Mouse (Mus musculus) heart, adult 8-10 months (tissue): ENCODE measurements around the gene Dcaf4. TPM values are rescaled to one million over a fixed set of nuclear protein-coding genes. Genes with fewer than 3 reads are reported as not detected.

ENCODE experiments used
- DNase-seq: peaks from one replicate; pipeline ENCODE4 v3.0.0; 2022; ENCODE audit warnings: low spot score
- total RNA-seq, 4 experiments: library from RNA; stranded (reverse); gene quantifications; 2 replicates each; pipeline ENCODE4 v1.2.4; 2022

The Dcaf4 gene
- total RNA-seq, result 10 to 100 TPM; 12.8 to 16.3 (median 14.9) TPM

GRCm38 (mm10) chr12:83520311-83520890 is at the start of gene Dcaf4:
Gene Dcaf4, plus strand, starts transcription at chr12:83520466.
- peak; percentile 97 for DNase-seq

GRCm38 (mm10) chr12:83471760-83472159 is 48.5 kb upstream of the Dcaf4 start:
- DNase-seq, result no peak

DNA sequence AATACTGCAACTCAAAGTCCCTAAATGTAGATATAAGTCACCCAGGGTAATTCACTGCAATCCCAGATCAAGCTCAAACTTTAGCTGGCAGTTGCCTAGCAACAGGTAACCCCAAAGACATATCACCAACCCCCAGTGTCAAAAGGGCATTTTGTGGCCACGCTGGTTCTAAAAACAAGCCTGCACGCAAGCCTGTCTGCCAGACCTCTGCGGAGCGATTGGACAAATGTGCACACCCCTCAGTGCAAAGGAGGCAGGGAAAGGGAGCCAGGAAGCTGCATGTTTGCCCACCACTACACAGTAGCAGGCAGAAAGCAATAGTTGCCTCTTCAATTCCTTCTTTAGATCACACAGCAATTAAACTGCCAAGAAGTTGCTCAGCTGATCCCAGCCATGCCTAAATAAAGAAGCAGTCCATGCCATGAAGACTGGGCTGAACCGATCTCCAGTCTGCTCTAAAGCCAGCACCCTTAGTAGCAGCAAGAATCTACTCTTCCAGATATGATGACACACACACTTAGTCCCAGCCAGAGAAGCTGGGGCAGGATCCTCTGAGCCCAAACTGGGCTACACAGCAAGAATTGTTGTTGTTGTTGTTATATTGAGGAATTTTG is 46.2 kb upstream of the Dcaf4 start:
- DNase-seq, result no peak

DNA sequence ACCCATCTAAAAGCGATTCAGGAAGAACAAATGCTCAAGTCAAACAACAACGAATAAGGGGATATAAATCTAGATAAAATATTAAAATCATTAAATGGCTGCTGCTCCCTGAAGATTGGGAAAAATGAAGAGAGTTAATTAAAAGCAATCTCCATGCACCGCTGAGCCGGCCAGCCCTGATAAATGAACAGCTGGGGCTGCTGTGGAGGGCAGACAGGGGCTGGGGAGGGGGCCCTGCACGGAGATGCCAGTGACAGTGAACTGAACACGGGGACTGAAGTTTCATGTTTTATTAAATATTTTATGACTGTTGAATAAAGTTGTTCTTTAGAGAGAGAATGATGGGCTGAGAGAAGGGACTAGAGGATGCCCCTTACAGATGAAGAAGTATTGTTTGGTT is 44.8 kb upstream of the Dcaf4 start:
- DNase-seq, result no peak

DNA sequence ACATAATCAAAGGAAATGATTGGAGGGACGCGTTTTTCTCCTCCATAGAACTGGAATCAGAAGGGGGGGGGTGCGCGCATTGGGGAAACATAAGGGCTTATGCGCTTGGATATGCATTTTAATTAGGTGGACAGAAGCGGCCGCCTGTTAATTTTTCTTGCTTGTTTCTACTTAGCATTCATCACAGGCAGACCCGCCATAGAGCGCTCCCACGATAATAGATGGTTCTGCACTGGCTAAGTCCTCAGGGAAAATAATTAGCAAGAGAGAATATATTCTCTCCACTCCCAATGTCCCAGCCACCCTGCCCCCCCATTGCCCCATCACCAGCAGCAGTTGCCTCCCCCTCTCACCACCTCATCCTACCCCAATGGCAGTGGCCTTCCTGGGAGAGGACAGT is 44.0 kb upstream of the Dcaf4 start:
- DNase-seq, result no peak

DNA sequence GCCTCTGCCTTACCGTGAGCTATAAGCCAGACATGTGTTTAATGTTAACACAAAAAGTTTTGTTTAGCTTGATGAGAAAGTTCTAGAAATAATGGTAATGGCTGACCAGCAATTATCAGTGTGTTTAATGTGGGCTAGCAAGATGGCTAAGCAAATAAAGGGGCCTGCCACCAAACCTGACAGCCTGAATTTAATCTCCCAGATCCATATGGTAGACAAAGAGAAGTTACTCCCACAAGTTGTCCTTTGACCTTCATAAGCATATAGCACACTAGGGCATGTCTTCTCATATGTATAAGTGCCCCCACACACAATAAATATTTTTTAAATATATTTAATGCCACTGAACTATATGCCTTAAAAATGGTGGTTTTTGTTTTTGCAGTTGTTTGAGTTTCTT is 41.1 kb upstream of the Dcaf4 start:
- no peak for DNase-seq

DNA sequence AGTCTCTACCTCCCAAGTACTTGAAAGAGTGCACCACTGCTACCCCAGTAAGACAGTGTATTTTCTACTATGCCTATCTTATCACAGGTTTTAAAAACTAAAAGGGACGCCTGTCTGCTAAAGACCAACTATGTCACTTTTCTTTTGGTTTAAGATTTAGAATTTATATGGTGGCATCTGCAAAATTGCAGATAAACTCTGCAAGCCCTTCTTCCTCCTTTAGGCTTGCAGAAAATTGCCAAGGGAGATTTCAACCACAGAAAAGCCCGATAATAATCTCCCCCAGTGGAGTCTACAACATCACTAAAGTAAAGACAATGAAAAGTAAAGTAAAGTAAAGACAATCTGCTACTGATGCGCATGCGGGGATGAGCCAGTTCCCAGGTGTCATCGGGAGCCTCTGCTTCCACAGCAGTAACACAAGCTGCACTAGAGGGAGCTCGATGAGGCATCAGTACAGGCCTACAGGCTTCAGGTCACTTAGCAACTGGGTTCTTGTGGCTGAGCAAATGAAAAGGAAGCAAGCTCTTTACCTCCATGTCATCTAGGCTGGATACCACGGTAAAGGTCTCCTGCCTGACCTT is 40.4 kb upstream of the Dcaf4 start:
- DNase-seq, result no peak

DNA sequence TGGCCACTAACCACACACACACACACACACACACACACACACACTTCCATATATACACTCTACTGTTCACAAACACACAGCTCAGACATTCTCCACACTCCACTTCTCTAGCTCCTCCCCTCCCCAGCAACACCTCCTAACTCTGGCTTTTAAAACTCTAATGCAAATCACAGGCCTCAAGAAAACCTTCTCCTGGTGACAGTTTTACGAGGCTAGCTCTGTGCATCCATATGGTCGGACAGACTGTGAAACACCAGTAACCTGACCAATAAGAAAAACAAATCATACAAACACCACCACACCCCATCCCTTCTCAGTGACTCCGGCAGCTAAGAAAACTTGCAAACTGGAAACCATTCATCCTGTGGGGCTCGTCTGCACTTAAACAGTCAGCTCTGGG is 38.8 kb upstream of the Dcaf4 start:
- DNase-seq, result no peak

DNA sequence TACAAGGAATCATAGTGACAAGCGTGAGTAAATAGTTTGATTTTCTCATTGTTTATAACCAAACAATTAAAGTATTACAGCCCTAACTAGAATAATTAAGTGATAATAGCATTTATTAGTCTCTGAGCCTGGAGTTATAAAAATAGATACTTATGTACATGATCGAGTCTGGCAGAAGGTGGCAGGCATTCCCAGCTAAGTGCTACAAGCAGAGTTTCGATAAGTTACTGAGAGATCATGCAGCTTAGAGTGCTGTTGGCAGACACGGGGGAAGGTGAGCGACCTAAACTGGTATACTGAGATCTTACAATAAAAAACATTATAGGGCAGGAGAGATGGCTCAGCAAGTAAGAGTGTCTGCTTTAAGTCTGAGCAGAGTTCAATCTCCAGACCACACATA is 36.6 kb upstream of the Dcaf4 start:
- DNase-seq, result no peak

DNA sequence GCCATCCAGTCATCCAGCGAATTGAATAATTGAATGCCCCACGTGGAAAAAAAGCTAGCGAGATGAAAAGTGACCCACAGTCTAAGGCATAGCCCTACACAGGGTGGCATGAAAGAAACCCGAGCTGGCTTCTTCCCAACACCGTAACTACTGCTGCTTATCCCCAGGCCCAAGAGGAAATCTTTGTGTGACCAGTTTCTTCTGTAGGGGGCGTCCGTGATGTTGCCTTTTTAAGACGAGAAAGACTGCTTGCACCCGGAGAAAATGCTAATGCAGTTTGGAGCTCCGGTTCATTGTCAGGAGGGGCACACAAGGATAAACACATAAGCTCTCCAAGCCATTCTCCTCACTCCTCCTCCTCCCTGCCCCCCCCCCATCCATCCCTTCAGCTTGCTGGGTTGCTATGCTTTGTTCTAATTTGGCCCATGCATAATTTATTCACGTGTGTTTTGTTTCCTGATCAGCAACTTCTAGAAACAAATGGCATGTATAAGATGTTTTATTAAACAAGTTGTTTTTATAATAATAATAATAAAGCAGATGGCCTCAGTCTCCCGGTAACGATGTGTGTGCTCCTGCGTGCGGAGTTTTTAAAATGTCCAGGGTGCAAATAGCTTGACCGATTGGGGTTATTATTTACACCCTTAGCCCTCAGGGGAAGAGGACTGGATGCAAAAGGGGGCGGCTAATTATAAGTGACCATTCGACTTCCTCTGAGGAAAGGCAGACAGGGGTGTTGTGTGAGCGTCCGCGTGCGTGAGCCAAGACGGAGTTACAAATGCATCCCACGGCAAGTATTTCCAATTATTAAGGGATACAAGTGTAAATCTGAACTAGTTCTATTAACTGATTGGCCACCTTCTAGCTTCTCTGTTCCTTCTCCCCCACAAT is 35.2 kb upstream of the Dcaf4 start:
- DNase-seq, result no peak

DNA sequence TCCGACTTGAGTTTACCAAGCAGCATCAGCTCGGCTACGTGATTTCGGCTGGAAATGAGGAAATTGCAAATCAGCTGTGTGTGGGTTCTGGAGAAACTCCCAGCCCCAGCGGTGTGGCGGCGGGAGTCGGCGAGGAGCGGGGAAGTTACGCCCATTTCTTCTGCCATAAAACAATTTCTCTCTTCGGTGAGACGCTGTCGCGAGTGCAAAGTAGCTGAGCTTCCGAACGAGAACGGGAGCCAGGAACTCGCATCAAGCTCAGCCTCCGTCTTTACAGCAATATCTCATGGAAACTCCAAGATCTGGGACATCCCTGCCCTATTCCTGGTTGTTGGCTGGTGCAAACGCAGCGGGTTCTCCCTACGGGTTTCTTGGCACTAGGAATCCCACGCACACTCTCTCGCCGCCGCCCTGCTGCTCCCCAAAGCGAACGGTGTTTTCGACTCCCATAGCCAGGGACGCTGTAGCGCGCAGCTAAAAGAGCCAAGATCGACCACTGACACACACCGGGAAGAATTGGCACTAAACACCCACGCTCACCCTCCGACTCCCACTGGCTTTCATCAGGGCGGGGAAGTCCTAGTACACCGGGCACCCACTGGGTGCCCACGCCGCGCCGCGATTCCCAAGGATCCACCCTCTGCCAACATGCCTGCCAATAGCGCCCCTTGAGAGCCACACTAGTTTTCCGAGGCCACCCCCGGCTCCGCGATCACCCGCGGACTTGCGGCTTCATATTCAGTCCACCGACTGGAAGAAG is 34.2 kb upstream of the Dcaf4 start:
- DNase-seq, result no peak

GRCm38 (mm10) chr12:83486671-83487461 is 33.4 kb upstream of the Dcaf4 start:
- DNase-seq, result no peak

GRCm38 (mm10) chr12:83487476-83487991 is 32.7 kb upstream of the Dcaf4 start, which contains the start of gene Dpf3:
Gene Dpf3, minus strand, starts transcription at chr12:83487716.
- peak; percentile 99 for DNase-seq

GRCm38 (mm10) chr12:83488211-83488941 is 31.9 kb upstream of the Dcaf4 start:
- no peak for DNase-seq

DNA sequence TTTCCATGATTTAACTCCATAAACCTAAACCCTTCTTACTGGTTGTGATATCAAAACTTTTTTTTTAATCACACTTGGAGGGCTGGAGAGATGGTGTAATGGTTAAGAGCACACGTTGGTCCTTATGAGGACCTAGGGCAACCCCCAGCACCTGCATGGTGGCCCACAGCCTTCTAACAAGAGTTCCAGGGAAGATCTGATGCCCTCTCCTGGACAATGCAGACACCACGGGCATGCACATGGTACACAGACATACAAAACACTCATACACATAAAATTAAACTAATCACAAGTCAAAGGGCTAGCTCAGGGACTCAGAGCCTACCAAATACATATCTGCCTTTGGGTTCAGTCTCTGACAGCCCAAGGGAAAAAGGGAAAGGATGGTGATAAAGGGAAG is 30.5 kb upstream of the Dcaf4 start:
- no peak for DNase-seq

- DNase-seq, result no peak
Measured at GRCm38 (mm10) chr12:83491609-83492008, 28.7 kb upstream of the Dcaf4 start.

GRCm38 (mm10) chr12:83492808-83493207 is 27.5 kb upstream of the Dcaf4 start:
- DNase-seq, result no peak

DNA sequence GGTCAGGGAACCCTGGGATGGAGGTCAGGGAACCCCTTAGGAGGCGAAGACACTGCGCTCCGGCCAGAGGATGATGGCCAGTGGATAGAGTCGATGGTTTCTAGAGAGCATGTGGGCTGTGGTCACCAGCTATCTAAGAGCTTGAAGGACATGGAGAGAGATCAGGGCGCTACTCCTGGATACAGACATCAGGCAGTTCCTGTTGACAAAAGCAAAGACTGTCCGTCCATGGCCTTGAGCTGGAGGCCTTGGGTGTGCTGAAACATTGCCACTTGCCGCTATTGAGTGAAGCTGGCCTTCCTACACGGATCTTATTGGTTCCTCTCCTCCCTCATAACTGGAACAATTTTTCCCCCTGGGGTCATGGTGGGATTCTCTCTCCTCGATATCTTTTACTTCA is 26.1 kb upstream of the Dcaf4 start:
- DNase-seq, result no peak

DNA sequence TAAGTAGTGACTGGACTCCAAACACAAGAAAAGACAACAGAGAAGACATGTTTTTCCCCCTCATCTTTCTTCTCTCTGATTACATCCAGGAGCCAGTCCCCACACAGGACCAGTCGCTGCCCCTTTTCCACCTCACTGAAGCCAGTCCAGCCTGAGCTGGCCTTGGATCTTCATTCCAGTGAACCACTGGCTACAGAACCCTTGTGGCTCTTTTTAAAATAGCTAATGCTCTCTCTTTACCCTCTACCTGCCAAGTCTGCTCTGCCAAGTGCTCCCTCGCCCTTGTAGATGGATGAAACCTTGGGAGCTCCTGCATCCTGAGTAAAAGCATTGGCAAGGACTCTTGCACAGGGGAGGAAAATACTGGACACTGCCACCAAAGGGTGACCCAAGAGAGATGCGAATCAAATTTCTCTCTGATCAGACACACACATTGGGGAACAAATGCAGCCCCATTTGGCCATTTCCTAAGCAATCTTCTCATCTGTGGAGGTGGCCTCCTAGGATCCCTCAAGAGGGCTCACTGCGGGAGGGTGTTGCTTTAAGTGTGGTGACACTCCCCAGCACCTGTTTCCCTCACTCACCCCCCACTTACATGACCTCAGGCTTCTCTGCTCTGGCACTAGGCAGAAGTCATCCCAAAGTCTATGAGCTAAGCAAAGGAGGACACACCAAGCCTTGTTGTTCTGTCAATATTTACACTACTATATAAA is 24.9 kb upstream of the Dcaf4 start:
- no peak for DNase-seq
